24 mouse cellular contexts compared by ENCODE assay signal in the genomic region with DNA sequence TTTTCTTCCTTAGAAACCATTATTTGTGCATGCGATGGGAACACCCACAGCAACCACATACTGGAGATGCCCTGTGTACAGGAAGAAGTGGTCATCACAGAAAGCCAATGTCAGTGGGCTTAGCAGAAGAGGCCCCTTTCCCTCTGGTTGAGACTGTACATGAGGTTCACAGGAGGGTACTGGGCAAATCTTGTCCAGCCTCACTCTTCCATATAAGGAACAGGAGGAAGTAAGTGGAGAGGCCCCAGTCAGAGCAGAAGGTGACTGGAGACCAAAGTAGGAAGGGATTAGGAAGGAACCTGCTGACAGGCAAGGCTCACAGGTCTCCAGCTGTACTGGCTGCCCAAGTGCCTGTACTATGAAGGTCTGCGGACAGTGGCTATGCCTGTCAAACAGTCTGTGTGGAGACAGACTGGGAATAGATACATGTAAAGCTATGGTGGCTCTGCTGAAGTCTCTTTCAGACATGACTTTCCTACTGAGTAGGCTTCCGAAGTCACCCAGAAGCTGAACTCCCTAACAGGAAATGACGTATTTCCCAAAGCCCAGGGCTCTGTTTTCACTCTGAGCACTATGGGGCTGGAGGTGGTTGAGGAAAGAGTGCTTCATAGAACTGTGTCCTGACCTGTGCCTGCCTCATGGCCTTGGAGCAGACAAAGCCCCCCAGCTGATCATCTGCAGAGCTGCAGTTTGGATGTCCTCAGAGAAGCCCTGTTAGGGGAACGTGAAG. TPM values are rescaled to one million over a fixed set of nuclear protein-coding genes. Genes with fewer than 3 reads are reported as not detected.
A peak's percentile ranks its signal among the peaks of the same experiment; 100 is the strongest.
DNase-seq lines count a peak whose midpoint lies in the region; ATAC-seq lines count a peak whose summit lies in the region.
"Had no signal": no experiment of that assay in that cellular context is flagged by ENCODE, and none has a peak within 500 bp of the region (broad histone marks: within the 10 kb centered on the region; RNA-seq: fewer than 3 reads in every experiment).

No protein-coding gene starts in this region.

- no peaks in the 10 kb centered on the region for H3K9me3 ChIP-seq in intestine, embryonic 16.5 days (ENCODE audit: control insufficient read depth, low read length)
- no peaks in the 10 kb centered on the region for H3K9me3 ChIP-seq in intestine, embryonic 15.5 days
- no peaks in the 10 kb centered on the region for H3K9me3 ChIP-seq in hindbrain, embryonic 16.5 days (ENCODE audit: control insufficient read depth, low read length)
- H3K9me3 ChIP-seq: G1E; hindbrain, embryonic 15.5 days; limb, embryonic 13.5 days; liver, embryonic 15.5 days; neural tube, embryonic 12.5 days had no signal

- DNase-seq in frontal cortex, adult 2 months (ENCODE audit: extremely low spot score in 1 of 2, low spot score in 1 of 2): no peak
- DNase-seq: adrenal gland, postnatal 36 days; cerebellum, adult 18-20 months; cerebellum, postnatal 25 days; kidney, adult 18-20 months; lung, postnatal 14 days; right cerebral cortex, adult 18-20 months; thymus, postnatal 4 days had no signal

- no peak overlapping the region for H3K4me3 ChIP-seq in intestine, embryonic 16.5 days (ENCODE audit: low read length)
- no peak overlapping the region for H3K4me3 ChIP-seq in intestine, embryonic 15.5 days (replicated peaks)
- H3K4me3 ChIP-seq in brown adipose tissue, adult 24 weeks (ENCODE audit: insufficient read depth, low read depth, low read length): no peak overlapping the region
- H3K4me3 ChIP-seq in hindbrain, embryonic 16.5 days (ENCODE audit: low read length): no peak overlapping the region
- H3K4me3 ChIP-seq: hindbrain, embryonic 15.5 days; limb, embryonic 13.5 days; liver, embryonic 15.5 days; neural tube, embryonic 12.5 days had no signal

- 0 out of 2 replicates have a peak, but pooled peaks have one; percentile 48 for ATAC-seq in intestine, embryonic 16.5 days
- no peak for ATAC-seq in intestine, embryonic 15.5 days
- ATAC-seq in granulocyte monocyte progenitor cell, adult 5-6 weeks (replicated peaks; ENCODE audit: poor library complexity, severe bottlenecking): peak; percentile 77
- ATAC-seq in hematopoietic stem cell, adult 5-6 weeks (replicated peaks in 1 of 2; ENCODE audit: insufficient read depth in 1 of 2, low FRiP score in 2 of 2, low TSS enrichment in 1 of 2, low read depth in 1 of 2, poor library complexity in 2 of 2, severe bottlenecking in 2 of 2): peak; percentile 85 to 91
- no peak for ATAC-seq in hindbrain, embryonic 16.5 days

- no peak overlapping the region for H3K9ac ChIP-seq in intestine, embryonic 16.5 days (ENCODE audit: low read depth, low read length)
- no peak overlapping the region for H3K9ac ChIP-seq in intestine, embryonic 15.5 days
- H3K9ac ChIP-seq in hindbrain, embryonic 16.5 days (ENCODE audit: low read depth, low read length): no peak overlapping the region
- H3K9ac ChIP-seq: hindbrain, embryonic 15.5 days; limb, embryonic 13.5 days; liver, embryonic 15.5 days; neural tube, embryonic 12.5 days had no signal

- no peak overlapping the region for H3K4me2 ChIP-seq in intestine, embryonic 16.5 days (ENCODE audit: low read depth, low read length)
- no peak overlapping the region for H3K4me2 ChIP-seq in intestine, embryonic 15.5 days (replicated peaks)
- H3K4me2 ChIP-seq in hindbrain, embryonic 16.5 days (ENCODE audit: low read length): no peak overlapping the region
- H3K4me2 ChIP-seq: hindbrain, embryonic 15.5 days; limb, embryonic 13.5 days; liver, embryonic 15.5 days; midbrain, embryonic 11.5 days; neural tube, embryonic 12.5 days had no signal

- WGBS in intestine, embryonic 16.5 days: 78% methylated on average over 5 of the region's 5 CpGs
- WGBS in intestine, embryonic 15.5 days: 75% methylated on average over 5 of the region's 5 CpGs
- 87% methylated on average over 5 of the region's 5 CpGs for whole genome bisulfite sequencing in hindbrain, embryonic 16.5 days

- H3K27me3 ChIP-seq in intestine, embryonic 16.5 days (replicated peaks; ENCODE audit: control insufficient read depth, insufficient read depth, low read length): no peaks in the 10 kb centered on the region
- no peaks in the 10 kb centered on the region for H3K27me3 ChIP-seq in intestine, embryonic 15.5 days (replicated peaks)
- H3K27me3 ChIP-seq in hindbrain, embryonic 16.5 days (replicated peaks; ENCODE audit: control insufficient read depth, insufficient read depth, low read length): no peaks in the 10 kb centered on the region
- H3K27me3 ChIP-seq: hindbrain, embryonic 15.5 days; limb, embryonic 13.5 days; liver, embryonic 15.5 days; neural tube, embryonic 12.5 days had no signal

- no peaks in the 10 kb centered on the region for H3K36me3 ChIP-seq in intestine, embryonic 16.5 days (ENCODE audit: control insufficient read depth, insufficient read depth, low read length)
- H3K36me3 ChIP-seq in intestine, embryonic 15.5 days: no peaks in the 10 kb centered on the region
- H3K36me3 ChIP-seq in hindbrain, embryonic 16.5 days (ENCODE audit: control insufficient read depth, insufficient read depth, low read length): no peaks in the 10 kb centered on the region
- H3K36me3 ChIP-seq: G1E; hindbrain, embryonic 15.5 days; limb, embryonic 13.5 days; liver, embryonic 15.5 days; neural tube, embryonic 12.5 days had no signal

- H3K4me1 ChIP-seq in intestine, embryonic 16.5 days (ENCODE audit: control insufficient read depth, insufficient read depth, low read length): no peaks in the 10 kb centered on the region
- no peaks in the 10 kb centered on the region for H3K4me1 ChIP-seq in intestine, embryonic 15.5 days (replicated peaks)
- peaks cover 16% of the 10 kb centered on the region for H3K4me1 ChIP-seq in brown adipose tissue, adult 24 weeks (ENCODE audit: control insufficient read depth, insufficient read depth, insufficient read length, low read length)
- H3K4me1 ChIP-seq in hindbrain, embryonic 16.5 days (ENCODE audit: control insufficient read depth, insufficient read depth, low read depth, low read length): no peaks in the 10 kb centered on the region
- H3K4me1 ChIP-seq: hindbrain, embryonic 15.5 days; liver, embryonic 15.5 days; neural tube, embryonic 12.5 days had no signal

- no peak overlapping the region for H3K27ac ChIP-seq in intestine, embryonic 16.5 days (ENCODE audit: low read length)
- no peak overlapping the region for H3K27ac ChIP-seq in intestine, embryonic 15.5 days
- peak overlapping the region; percentile 79 for H3K27ac ChIP-seq in brown adipose tissue, adult 24 weeks (replicated peaks; ENCODE audit: low read depth, low read length)
- no peak overlapping the region for H3K27ac ChIP-seq in hindbrain, embryonic 16.5 days (ENCODE audit: low read depth, low read length)
- H3K27ac ChIP-seq: hindbrain, embryonic 15.5 days; kidney, postnatal 0 days; limb, embryonic 13.5 days; liver, embryonic 15.5 days; neural tube, embryonic 12.5 days had no signal

RNA-seq across cellular contexts. Expression of a gene that starts 35.8 kb away (rescaled TPM):
- polyA plus RNA-seq in intestine, embryonic 16.5 days (2015; fragmentation: Nextera tagmentation; extraction: Ambion mirVana): 0.22 and 0.43 TPM in 2 replicates
- 0.11 and 0.25 TPM in 2 replicates for polyA plus RNA-seq in intestine, embryonic 15.5 days (2015; fragmentation: Nextera tagmentation; extraction: Ambion mirVana)
- 29.8 and 37.4 TPM in 2 replicates for polyA plus RNA-seq in brown adipose tissue, adult 24 weeks (2012; ENCODE audit: insufficient read depth, insufficient read length, missing spikeins)
- total RNA-seq in granulocyte monocyte progenitor cell, adult 5-6 weeks (2014; fragmentation: Nextera tagmentation): not detected in 2 replicates
- total RNA-seq in granulocyte monocyte progenitor cell, adult 5-6 weeks (2017): not detected in 2 replicates
- not detected in 2 replicates for total RNA-seq in hematopoietic stem cell, adult 5-6 weeks (2017)
- polyA plus RNA-seq in hindbrain, embryonic 16.5 days (2015; fragmentation: Nextera tagmentation; extraction: Ambion mirVana): 0.11 and 0.71 TPM in 2 replicates
- 0.64 and 0.84 TPM in 2 replicates for polyA plus RNA-seq in frontal cortex, adult 2 months (2012; rRNA removed)
- total RNA-seq: monocyte, adult 5-6 weeks had no signal
- polyA plus RNA-seq: forebrain, embryonic 11.5 days; G1E; midbrain, embryonic 11.5 days; stomach, embryonic 14.5 days had no signal

RNA-seq across cellular contexts. Expression of a gene that starts 50.7 kb away (rescaled TPM):
- polyA plus RNA-seq in intestine, embryonic 16.5 days (2015; fragmentation: Nextera tagmentation; extraction: Ambion mirVana): 5.9 and 6.8 TPM in 2 replicates
- 4.7 and 4.8 TPM in 2 replicates for polyA plus RNA-seq in intestine, embryonic 15.5 days (2015; fragmentation: Nextera tagmentation; extraction: Ambion mirVana)
- polyA plus RNA-seq in brown adipose tissue, adult 24 weeks (2012; ENCODE audit: insufficient read depth, insufficient read length, missing spikeins): 2.7 and 3.0 TPM in 2 replicates
- total RNA-seq in granulocyte monocyte progenitor cell, adult 5-6 weeks (2014; fragmentation: Nextera tagmentation): 1.1 and 1.6 TPM in 2 replicates
- total RNA-seq in granulocyte monocyte progenitor cell, adult 5-6 weeks (2017): 0.88 and 1.2 TPM in 2 replicates
- 1.7 and 3.6 TPM in 2 replicates for total RNA-seq in hematopoietic stem cell, adult 5-6 weeks (2017)
- polyA plus RNA-seq in hindbrain, embryonic 16.5 days (2015; fragmentation: Nextera tagmentation; extraction: Ambion mirVana): 7.6 and 9.5 TPM in 2 replicates
- polyA plus RNA-seq in frontal cortex, adult 2 months (2012; rRNA removed): 2.9 and 3.0 TPM in 2 replicates

Comparison
In these comparisons a context has a peak if more than half of its experiments do, and no peak if none do; other contexts are left out.
1. ATAC-seq: peak in intestine, embryonic 16.5 days (single experiment), granulocyte monocyte progenitor cell, adult 5-6 weeks (single experiment) and hematopoietic stem cell, adult 5-6 weeks (2 of 2); none in intestine, embryonic 15.5 days (single experiment) and hindbrain, embryonic 16.5 days (single experiment).
2. RNA of a gene that starts 35.8 kb away (polyA plus RNA-seq): 29.8 to 37.4 TPM in brown adipose tissue, adult 24 weeks; 0.64 to 0.84 TPM in frontal cortex, adult 2 months, 0.22 to 0.43 TPM in intestine, embryonic 16.5 days, 0.11 to 0.25 TPM in intestine, embryonic 15.5 days and 0.11 to 0.71 TPM in hindbrain, embryonic 16.5 days; every median in the first group is over 10 times any median in the second.